Mouse (Mus musculus) gastrocnemius, adult 18-20 months (tissue): ENCODE measurements around the gene Psat1. TPM values are rescaled to one million over a fixed set of nuclear protein-coding genes. Genes with fewer than 3 reads are reported as not detected.

Experiments used
- DNase-seq: peaks from one replicate; pipeline ENCODE4 v3.0.0; 2021; ENCODE audit warnings: low spot score
- total RNA-seq, 2 experiments: library from RNA; stranded (reverse); gene quantifications; 2 replicates each; pipeline ENCODE4 v1.2.3; 2021

The Psat1 gene
- total RNA-seq, 2 experiments from 2014 or later: 0.94 to 1.4 TPM

DNA sequence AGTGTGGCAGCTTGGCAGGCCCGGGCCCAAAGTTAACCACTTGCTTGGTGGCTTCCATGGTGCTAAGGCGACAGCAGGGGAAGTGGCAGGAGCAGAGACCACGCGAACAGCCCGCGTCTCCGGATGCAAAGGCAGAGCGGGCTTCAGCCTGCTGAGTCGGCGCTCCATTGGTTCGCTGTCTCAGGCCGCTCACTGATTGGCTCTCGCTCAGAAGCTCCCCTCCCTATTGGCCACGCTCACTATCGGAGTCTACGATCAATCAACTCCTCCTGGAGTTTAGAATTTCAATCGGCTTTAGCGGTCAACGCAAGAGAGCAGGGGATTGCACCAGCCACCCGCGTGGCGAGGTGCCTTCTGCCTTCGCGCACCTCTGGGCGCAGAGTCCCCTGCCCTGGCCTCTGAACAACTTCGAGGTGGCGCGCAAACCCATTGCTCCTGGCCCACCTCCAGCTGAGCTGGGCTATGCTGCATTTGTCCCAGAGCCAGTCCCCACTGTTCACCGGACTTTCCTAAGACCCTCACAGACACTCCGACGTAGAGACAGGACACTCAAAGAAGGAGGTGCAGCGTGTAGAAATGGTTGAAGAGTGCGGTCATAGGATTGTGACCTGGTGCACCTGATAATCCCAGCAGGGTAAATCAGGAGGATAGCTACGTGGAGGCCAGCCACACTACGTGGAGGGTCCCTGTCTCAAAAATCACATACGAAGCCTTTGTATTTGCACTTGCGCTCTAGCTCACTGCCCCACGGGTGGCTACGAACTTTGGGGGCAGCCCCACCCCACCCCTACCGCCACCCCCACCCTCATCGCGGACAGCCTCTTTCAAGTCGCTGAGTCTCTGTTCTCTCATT, 22.0 kb downstream of the Psat1 start:
- DNase-seq: peak; percentile 79

DNA sequence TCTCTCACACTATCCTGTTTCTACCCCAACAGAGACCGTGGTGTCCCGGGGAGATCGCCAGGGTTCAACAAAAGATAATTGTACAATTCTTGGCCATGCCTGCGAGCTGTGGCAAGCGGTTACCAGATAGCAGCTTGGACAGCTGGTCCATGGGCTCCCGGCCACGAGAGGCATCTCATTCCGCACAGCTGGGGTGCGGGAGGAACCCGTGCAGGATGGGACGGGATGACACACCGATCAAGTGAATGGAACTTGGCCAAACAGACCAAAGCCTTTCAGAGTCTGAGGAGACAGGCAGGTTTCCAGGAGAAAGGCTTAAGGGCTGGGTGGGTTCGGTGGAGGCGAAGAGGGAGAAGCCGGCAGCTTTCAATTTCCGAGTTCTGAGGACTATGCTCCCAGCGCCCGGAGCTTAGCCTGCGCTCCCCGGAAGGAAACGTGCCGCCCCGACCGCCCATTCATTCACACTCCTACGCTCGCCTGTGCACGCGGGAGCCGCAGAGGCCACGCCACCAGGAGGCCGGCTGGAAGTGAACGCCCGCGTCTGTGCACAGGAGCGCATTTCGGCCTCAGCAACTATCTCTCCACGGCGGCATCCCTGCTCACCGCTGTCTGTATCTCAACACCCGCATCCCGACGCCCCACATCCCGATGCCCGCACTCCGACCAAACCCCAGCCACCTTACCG, 22.8 kb downstream of the Psat1 start:
- DNase-seq: peak; percentile 14

DNA sequence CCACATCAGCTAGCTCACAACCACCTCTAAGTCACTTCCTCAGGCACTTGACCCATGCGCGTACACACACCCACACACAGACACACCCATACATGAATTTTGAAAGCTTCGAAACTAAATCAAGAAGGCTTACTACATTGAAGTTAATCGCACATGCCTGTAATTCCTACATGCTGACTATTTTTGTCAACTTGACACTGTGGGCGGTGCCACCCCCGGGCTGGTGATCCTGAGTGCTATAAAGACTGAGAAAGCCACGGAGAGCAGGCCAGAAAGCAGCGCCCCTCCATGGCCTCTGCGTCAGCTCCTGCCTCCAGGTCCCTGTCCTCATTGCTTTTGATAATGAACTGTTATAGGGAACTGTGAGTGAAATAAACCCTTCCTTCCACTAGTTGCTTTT, 23.7 kb downstream of the Psat1 start:
- peak; percentile 3 for DNase-seq

DNA sequence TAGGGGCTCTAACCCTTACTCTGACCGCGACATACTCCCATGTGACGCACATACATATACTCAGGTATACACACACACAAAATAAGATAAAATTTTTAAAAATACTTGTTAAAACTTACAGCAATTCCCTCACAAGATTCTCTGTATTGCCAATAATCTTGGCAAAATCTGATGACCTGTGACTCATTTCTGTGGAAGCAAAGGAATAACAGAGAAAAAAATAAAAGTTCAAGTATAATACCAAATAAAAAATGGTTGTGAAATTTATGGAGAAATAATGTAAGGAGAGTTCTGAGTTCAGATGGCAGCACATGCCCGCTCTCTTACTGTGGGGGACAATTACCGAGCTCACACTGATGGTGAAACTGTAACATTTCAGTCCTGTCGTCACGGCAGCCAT, 27.8 kb downstream of the Psat1 start:
- DNase-seq: no peak

DNA sequence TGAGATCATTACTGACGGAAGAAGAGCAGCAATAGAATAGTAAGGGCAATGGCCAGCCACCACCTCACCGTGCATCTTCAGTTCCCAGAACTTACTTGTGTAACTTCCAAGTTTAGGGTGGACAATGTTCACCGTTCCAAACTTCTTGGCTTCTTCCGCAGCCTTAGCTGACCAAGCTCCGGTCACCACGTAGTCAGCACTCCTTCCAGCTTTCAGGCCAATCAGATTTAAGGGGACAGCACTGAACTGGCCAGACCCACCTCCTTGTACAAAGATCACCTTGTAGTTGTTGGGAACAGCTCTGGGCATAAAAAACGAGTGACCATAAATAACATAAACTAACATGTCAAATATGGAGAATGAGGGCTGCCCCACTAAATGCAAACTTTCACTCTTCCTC, 29.0 kb downstream of the Psat1 start:
- DNase-seq: no peak

DNA sequence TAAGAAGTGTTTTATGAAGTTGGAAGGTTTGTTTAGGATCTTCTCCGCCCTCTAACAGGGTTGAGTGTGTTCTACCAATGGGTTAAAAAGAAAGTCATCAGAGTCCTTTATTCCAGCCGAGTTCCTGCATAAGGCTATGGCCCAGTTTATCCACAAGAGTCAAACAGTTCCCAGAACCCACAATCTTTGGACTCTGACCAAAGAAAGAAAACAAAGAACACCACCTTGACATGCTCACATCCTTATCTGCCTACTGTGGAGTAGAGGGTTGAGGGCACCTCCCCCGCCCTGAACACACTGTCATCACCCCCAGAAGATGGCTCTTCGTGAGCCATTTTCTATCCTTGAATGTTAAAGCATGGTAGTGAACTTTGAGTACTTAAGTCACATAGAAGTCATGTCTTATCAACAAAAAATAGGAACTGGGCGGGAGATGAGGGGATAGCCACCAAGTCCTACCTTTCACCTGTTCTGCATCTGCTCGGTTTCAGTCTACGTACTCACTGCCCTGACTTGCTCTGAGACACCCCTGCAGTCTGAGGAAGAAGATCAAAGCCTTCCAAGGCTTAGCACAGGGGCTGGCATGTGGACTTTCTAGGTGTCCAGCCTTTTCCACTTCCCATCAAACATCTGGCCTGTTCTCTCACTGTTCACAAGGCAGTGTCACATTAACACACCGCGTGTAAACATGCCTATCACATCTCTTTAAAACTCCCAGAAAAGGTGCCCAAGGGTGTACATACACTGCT, 33.7 kb downstream of the Psat1 start:
- no peak for DNase-seq

DNA sequence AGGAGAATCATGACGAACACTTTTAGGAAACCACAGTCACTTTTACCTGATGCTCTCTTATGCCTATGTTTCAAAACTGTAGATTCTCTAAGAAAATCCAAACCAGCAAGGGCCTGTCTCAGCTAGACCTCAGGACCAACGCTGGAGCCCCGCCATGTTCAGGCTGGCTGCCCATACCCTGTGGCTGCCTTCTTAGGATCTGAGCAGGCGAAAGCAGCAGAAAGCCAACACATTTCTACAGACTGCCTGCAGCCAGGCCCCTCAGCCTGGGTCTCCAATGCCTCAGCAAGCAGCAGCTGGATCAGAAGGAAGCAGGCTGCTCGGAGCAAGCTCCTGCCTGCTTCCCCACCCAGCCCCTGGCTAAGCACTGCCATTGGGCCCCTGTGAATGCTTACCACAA, 35.7 kb downstream of the Psat1 start:
- no peak for DNase-seq

DNA sequence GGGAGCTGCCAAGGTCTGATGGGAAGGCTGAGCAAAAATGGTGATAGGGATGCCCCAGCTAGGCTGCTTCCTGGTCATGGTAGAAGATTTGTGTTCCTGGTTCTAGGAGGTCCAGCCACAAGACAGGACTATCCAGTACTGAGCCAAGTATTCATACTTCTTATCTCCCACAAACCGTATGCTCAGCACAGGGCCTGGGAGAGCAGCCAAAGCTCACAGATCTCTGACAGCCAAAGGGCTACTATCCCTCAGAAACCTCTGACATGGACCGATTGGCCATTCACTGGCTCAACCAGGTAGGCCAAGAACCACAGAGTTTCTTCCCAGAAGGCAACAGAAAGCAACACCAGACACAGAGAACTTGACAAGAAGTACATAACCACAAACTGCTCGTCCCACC, 36.1 kb downstream of the Psat1 start:
- no peak for DNase-seq

DNA sequence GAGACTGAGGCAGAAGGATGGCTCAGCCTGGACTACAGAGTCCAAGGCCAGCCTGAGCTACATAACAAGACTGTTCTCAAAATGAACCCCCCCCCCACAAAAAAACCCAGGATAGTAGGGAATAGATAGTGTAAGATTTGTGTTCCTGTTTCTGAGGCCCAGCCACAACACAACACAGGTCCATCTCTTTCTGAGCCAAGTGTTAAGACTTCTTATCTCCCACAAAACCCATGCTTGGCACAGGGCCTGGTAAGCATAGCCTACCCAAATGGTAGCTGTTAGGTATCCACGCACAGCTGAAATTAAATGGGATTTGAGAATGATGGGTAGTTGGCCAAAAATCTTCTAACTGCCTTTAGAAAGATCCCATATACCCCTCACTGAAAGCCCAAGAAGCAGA, 36.6 kb downstream of the Psat1 start:
- no peak for DNase-seq

DNA sequence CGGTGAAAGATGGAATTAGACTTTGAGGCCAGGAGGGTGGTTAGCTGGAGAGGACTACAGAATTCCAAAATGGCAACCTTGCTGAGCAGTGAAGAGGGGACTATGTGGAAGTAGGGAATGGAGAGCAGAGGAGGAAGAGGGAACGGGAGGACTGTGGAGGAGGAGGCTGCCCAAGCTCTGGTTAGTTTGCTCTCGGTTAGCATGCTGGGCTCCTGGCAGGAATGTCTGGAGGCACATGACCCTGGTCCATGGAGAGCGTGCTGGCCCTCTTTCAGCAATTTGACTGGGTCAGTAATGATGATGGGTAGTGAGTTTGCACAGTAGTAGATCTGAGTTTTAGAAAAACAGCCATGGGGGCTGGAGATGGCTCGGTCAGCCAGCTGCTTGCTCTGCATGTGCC, 39.1 kb downstream of the Psat1 start:
- DNase-seq: no peak

DNA sequence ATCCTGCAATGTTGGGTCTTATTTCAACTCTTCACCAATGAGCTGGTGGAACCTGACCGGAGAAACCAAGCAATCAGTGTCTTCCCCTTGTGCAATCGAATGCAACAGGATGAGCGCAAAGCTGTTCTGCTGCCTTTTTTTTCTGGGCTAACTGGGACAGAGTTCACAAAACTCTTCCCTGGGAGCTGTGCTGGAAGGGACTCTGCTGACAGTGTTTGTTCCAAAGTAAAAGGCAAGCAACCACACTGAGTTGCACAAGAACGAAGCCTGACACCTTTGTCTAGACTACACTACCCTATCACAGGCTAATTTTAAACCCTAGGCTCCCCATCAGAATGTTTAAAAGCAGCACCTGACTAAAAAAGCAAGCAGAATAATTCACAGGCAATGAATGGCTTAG, 42.4 kb downstream of the Psat1 start:
- DNase-seq: peak; percentile 6

DNA sequence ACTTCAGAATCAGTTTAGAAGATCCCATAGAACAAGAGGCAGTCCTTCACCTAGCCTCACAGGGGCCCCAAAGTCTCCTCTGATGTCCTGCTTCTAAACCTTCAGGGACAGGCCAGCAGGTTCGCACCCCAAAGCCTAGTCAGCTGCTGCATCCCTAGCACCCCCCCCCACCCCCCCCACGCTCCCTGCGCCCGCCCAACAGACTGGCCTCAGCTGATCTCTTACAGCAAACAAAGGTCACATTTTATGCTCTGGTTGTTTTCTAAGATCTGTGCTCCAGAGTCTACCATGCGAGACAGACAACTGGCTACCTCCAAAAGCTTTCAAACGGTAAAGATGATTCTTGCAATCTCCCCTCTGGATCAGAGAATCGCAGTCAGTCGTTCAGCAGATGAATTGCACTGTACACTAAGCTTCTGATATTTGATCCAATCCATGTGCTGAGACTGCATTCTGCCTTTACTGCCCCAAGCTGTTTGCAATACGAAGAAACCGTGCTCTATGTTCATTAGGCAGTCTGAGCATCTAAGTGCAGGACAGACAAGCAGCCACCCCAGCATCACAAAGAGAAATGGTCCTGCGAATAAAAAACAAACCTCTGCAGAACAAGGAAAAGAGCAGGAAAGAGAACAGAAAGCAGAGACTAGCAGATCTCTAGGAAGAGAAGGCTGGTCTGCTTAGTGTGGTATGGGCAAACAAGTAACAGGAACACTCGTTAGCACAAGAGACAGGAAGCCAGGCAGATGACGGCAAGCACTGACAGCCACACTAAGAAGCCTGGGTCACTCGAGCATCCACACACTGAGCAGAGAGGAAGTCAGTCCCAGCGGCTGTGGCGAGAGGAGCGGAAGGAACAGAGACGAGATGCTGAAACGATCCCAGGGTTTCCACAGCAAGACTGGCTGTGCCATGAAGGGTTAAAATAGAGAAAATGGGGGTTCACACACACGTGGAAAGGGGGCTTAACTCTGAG, 43.3 kb downstream of the Psat1 start:
- DNase-seq: no peak

DNA sequence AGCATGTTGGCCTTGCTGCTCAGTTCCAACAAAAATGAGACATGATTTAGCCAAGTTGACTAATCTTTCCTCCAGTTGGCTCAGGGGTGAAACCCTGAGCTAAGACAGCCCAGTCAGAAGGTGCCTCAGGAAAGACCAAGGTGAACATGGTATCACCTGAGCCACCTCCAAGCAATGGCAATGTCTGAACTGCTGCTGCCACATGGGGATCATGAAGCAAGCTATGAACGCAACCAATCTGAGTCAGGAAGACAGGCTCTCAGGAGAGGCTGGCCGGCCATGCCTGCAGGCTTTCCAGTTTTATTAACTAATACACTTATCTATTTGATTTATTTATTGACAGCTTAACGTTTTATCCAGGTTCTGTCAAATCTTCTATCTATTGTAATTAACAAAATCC, 51.5 kb downstream of the Psat1 start:
- DNase-seq: no peak

DNA sequence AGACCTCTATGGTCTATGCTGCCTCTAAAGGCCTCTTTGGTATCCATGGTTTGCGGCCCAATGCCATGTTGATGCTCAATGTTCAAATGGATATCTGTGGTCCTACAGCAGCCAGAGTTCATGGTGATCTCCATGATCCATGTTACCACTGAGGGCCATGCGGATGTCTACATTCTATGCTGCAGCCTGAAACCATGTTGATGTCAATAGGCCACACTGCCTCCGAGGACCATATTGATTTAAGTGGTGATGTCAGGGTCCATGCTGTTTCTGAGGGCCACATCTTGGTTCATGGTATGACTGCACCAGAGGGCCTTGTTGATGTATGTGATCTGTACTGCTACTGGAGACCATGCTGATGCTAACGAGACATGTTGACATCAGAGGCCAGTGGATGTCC, 55.0 kb downstream of the Psat1 start:
- DNase-seq: no peak

DNA sequence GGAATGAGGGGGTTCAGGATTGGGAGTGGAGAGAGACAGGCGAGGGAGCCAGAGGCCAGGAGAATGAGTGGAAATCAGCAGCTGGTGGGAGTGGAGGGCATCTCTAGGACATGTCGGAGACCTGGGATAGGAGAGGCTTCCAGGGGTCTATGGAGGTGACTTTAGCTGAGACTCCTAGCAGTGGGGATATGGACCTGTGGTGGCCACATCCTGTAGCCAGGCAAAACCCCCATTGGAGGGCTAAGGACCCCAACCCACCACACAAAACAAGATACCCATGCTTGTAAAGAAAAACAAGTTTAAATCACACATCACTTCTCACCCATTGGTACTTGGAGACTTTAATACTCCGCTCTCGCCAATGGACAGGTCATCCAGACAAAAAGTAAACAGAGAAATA, 58.7 kb downstream of the Psat1 start:
- no peak for DNase-seq

DNA sequence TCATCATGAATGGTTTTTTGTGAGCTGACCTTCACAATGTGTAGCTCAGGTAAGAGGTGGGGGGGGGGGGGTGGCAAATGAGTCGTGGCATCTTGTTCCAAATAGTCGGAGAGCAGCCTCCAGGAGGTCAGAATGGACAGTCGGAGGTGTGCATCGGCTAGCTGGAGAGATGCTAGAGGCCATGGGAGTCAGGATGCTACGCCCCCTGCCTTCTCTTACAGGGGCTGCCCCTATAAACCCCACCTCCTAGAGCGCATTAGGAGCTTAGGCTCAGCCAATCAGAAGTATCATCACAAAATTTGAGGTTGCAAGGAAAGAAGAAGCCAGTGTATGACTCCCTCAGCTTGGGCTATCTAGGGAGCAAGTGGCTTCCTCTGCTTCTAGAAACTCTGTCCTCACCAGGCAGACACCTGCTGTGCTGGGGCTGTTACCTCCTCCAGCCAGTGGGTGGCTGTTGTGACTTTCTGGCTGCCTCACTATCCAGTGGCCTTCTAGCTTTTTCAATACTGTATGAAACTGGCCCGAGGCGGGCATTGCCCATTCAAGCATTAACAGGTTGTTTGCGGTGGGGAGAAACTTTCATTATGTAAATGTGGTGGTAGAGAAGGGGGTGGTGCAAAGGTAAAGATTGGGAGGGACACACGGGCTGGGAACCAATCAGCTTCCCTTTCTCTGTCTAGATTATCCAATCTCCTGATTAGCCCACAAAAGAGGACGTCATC, 64.3 kb downstream of the Psat1 start:
- no peak for DNase-seq

DNA sequence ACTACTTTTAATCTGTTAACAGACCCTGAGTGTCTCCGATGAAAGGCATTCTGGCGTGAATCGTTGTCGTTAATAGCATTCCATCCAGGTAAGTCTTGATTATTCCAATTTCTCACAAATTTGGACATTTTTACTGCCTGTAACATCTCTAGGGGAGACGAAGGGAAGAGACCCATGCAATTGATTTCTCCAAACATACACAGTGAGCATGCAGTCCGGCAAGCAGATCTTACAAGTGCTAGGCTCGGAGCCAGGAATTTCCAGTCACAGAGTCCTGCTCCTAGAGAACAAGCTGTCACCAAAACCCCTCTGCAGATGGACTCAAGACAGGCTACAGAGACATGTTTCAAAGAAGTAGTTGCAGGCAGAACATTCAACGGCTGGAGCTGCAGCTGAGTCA, 66.4 kb downstream of the Psat1 start:
- DNase-seq: no peak

DNA sequence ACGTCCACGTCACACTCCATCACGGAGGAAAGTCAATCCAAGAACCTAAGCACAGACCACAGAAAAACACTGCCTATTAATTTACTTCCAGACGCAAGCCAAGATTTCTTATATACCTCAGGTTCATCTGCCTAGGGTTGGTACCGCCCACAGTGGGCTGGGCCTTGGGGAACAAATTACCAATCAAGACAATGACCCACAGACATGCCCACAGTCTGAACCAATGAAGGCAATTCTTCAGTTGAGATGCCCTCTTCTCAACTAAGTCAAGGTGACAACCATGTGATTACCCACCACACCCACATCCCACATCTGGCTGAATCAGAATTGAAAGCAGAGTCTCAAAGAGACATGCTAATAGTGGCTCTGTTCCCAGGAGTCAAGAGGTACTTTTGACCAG, 67.9 kb downstream of the Psat1 start:
- no peak for DNase-seq

DNA sequence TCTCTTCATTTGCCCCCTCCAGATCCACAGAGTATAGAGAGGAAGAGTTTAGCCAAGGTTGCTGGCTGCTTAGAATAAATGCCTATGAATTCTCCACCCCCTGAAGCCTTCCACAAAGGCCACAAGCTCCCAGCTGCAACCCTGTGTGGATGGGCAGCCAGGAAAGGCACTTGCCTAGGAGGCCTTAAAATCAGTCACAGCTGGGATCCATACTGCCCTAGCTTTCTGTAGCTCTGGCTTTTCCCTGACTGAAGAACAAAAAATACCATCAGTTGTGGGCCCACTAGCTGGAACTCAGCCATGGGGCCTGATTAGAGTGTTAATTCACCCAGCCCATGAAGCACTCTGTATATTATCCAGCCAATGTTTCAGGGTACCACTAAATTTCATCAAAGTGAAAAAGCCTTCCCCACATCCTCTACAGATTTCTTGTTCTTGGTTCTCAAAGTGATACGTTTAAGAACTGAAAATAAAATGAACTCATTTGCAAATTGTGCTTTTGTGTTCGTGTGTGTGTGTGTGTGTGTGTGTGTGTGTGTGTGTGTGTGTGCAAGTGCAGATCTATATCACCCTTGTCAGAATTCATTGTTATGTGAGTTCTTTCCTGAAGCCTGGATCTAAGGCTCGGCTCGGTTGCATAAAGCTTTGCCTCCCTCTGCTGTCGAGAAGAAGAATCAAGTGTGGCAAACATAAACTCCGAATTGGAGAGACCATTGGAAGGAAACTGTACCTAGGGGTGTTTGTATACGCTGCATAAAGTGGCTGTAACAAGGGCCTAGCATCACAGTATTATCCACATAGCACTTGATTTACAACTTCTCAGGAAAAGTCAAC, 78.1 kb downstream of the Psat1 start:
- DNase-seq: no peak

DNA sequence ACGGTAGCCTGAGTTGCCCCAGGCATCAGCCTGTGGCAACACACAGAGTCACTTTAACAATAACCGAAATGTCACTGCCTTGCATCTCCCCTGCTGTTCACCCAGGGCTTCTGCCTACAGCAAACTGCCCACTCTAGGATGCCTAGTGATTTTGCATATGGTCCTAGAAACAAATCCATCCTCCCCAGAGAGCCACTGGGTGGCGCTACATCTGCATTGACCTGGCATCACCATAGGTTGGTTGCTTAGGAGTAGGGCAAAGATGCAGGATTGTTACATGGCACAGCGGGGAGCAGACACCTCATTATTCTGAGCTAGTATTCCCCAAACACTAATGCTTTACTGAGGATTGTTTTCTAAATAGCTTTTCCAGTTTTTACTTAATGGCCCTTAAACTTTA, 80.3 kb downstream of the Psat1 start:
- DNase-seq: no peak
